Mouse (Mus musculus): ENCODE data around the gene Kcnt2.

- TF ChIP-seq POLR2A (IDR thresholded peaks at IDR 0.05; ENCODE audit: borderline replicate concordance, low read depth, low read length) (no peak), CTCF (IDR thresholded peaks at IDR 0.05; ENCODE audit: low read depth, low read length) (no peak)
Observed at GRCm38 (mm10) chr1:140513451-140513850, 267.5 kb downstream of the Kcnt2 start.

Data from bone marrow macrophage, adult 2 months (primary cell).